Mouse (Mus musculus) limb, embryonic 12.5 days (tissue): ENCODE results near the gene Tada2b. TPM values are rescaled to one million over a fixed set of nuclear protein-coding genes. Genes with fewer than 3 reads are reported as not detected.

Experiments used
- ATAC-seq: fragments of 200-750 bp; cut with Nextera tagmentation; 2 replicates; pipeline ENCODE4 v1.8.0; 2017; ENCODE audit warnings: low read depth, moderate TSS enrichment; ENCODE audit not compliant: insufficient number of reproducible peaks, insufficient read depth, low FRiP score, low TSS enrichment
- H3K27ac ChIP-seq: fragments of 300-500 bp; sonication (generic); 2 replicates; pipeline ENCODE4 v1.5.1; 2016; ENCODE audit warnings: mild to moderate bottlenecking, moderate library complexity
- H3K27me3 ChIP-seq: fragments of 300-500 bp; sonication (generic); 2 replicates; pipeline ENCODE4 v1.6.1; 2016; ENCODE audit warnings: mild to moderate bottlenecking, moderate library complexity
- H3K36me3 ChIP-seq: fragments of 300-500 bp; sonication (generic); 2 replicates; pipeline ENCODE4 v1.6.1; 2016; ENCODE audit warnings: mild to moderate bottlenecking, moderate library complexity
- H3K4me1 ChIP-seq: fragments of 300-500 bp; sonication (generic); replicated peaks from 2 replicates; pipeline ENCODE4 v1.6.1; 2016
- H3K4me2 ChIP-seq: fragments of 300-500 bp; sonication (generic); 2 replicates; pipeline ENCODE4 v1.6.1; 2016; ENCODE audit warnings: mild to moderate bottlenecking, moderate library complexity
- H3K4me3 ChIP-seq: fragments of 300-500 bp; sonication (generic); replicated peaks from 2 replicates; pipeline ENCODE4 v1.5.1; 2016; ENCODE audit warnings: mild to moderate bottlenecking
- H3K9ac ChIP-seq: fragments of 300-500 bp; sonication (generic); replicated peaks from 2 replicates; pipeline ENCODE4 v1.6.1; 2016; ENCODE audit warnings: mild to moderate bottlenecking, moderate library complexity
- H3K9me3 ChIP-seq: fragments of 300-500 bp; sonication (generic); 2 replicates; pipeline ENCODE4 v1.6.1; 2016; ENCODE audit warnings: mild to moderate bottlenecking, moderate library complexity
- WGBS: fragments of 180-500 bp; shearing (Covaris S2); methylation state at CpG from one replicate; pipeline ENCODE4 v1.1.7; 2016; 5-methylcytosine and 5-hydroxymethylcytosine counted together
- polyA plus RNA-seq: library from polyadenylated mRNA; unstranded; fragments of >200 nt; fragmentation: Nextera tagmentation; extraction: Ambion mirVana; gene quantifications from 2 replicates; pipeline ENCODE4 v1.2.1, GENCODE M21; 2016

Tada2b gene
- polyA plus RNA-seq, 1 experiment from 2014 or later, result 1.8 TPM

DNA sequence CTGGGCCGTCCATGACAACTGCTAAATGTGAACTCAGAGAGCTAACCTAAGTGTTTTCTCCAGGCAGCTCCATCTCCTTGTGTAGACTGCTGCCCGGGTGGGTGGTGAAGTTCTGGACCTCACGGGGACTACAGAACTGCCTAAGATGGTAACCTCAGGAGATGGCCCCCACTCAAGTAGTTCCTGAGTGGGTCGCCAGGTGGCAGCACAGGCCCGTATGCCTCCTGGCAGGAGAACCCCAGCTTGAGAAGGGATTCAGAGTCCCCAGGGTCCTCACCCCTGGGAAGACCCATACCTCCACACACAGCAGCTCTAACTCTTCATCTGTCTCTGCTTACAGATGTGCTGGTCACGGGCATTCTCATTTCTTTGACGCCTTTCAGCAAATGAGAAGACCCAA is 21.3 kb downstream of the Tada2b start:
- Histone ChIP-seq H3K4me3 (no peak overlapping the region), H3K27me3 (no peaks in the 10 kb centered on the region), H3K9ac (no peak overlapping the region), H3K4me1 (peaks cover 15% of the 10 kb centered on the region), H3K9me3 (no peaks in the 10 kb centered on the region), H3K27ac (no peak overlapping the region), H3K36me3 (peaks cover 5% of the 10 kb centered on the region; the same call in 1 of the 2 replicates), H3K4me2 (no peak overlapping the region)
- WGBS, result 16% methylated on average over 7 of the region's 7 CpGs
- no peak for ATAC-seq

DNA sequence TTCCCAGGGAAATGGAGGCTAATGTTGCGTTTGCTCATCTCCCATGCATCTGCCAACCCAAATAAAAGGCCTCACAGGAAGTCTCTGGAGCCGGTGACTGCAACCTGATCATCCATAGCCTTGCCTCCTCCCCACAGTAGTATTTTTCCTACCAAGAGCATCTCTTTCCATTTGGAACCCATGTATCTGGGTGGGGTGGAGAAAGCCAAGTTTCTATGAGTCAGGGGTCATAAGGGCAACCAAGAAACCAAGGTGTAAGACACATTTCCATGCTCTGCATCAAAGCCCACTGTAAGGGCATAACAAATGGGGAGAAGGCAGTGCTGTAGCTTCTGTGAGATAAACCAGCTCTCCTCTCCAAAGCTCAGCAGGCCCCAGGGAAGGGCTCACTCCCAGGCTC is 22.9 kb downstream of the Tada2b start:
- Histone ChIP-seq H3K9me3 (no peaks in the 10 kb centered on the region), H3K9ac (no peak overlapping the region), H3K4me1 (peaks cover 14% of the 10 kb centered on the region), H3K4me2 (no peak overlapping the region), H3K27me3 (no peaks in the 10 kb centered on the region), H3K27ac (no peak overlapping the region), H3K36me3 (no peaks in the 10 kb centered on the region), H3K4me3 (no peak overlapping the region)
- no peak for ATAC-seq
- WGBS, result 62% methylated on average over 2 of the region's 2 CpGs

DNA sequence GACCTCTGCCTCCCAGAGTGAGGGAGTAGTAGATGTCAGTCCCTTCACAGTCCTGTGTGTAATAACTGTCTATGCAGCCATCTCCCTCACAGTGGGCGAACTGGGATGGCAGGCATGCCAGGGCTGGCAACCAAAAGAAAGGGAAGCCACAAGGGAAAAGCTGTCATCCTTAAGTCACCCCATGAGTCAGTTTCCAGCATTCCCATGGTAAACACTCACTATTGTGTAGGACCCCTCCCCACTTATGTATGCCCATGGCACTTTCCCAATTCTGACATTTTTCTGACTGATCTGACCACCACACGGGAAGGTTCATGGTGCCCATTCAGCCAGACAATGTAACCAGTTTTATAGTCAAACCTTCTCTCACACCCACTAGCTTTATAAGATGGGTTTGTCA is 23.4 kb downstream of the Tada2b start:
- H3K9ac ChIP-seq, result no peak overlapping the region
- no peaks in the 10 kb centered on the region for H3K9me3 ChIP-seq
- no peaks in the 10 kb centered on the region for H3K27me3 ChIP-seq
- H3K4me1 ChIP-seq, result peaks cover 9% of the 10 kb centered on the region
- H3K27ac ChIP-seq, result no peak overlapping the region
- no peak for ATAC-seq
- 87% methylated on average over 2 of the region's 2 CpGs for WGBS
- H3K4me3 ChIP-seq, result no peak overlapping the region
- no peak overlapping the region for H3K4me2 ChIP-seq
- no peaks in the 10 kb centered on the region for H3K36me3 ChIP-seq

DNA sequence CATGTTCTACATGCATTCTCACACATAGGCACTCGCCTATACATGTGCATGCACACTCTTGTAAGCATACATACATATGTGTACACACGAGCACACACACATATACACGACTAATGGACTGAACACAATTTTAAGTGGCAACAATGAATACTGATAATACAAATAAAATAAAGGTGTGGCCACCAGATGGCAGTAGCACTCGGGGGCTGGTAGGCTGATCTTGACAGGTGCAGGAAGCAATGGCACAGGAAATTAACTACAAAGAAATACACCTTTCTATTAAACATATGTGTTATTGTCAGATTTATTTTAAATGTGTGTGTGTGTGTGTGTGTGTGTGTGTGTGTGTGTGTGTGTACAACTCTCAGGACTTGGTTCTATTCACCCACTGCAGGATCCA is 25.2 kb downstream of the Tada2b start:
- no peak overlapping the region for H3K9ac ChIP-seq
- 19% methylated on average over 4 of the region's 4 CpGs for WGBS
- no peak for ATAC-seq
- no peaks in the 10 kb centered on the region for H3K27me3 ChIP-seq
- no peaks in the 10 kb centered on the region for H3K36me3 ChIP-seq
- H3K27ac ChIP-seq, result no peak overlapping the region
- H3K4me3 ChIP-seq, result no peak overlapping the region
- H3K4me2 ChIP-seq, result no peak overlapping the region
- H3K4me1 ChIP-seq, result peaks cover 2% of the 10 kb centered on the region
- H3K9me3 ChIP-seq, result no peaks in the 10 kb centered on the region

DNA sequence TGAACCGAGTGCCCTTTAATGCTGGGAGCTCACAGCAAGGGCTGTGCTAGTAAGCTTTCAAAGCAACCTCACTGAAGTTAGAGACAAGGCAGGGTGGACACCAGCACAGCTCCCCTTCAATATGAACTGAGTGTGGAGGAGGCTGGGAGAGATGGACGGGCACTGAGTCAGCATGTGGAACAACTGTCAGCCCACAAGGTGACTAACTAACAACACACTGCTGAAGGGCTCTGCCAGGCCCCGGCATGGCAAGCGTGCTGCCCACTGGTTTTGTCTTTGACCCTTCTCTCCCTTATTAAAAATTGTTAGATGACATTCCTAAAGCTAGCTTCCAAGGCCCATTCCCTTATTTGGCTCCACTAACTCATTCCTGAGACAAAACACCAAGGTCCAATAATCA is 26.4 kb downstream of the Tada2b start:
- Histone ChIP-seq H3K27me3 (no peaks in the 10 kb centered on the region), H3K9ac (no peak overlapping the region), H3K9me3 (no peaks in the 10 kb centered on the region), H3K27ac (no peak overlapping the region), H3K4me1 (no peaks in the 10 kb centered on the region), H3K4me3 (no peak overlapping the region), H3K4me2 (no peak overlapping the region), H3K36me3 (no peaks in the 10 kb centered on the region)
- ATAC-seq, result no peak
- 86% methylated on average over 4 of the region's 4 CpGs for WGBS

DNA sequence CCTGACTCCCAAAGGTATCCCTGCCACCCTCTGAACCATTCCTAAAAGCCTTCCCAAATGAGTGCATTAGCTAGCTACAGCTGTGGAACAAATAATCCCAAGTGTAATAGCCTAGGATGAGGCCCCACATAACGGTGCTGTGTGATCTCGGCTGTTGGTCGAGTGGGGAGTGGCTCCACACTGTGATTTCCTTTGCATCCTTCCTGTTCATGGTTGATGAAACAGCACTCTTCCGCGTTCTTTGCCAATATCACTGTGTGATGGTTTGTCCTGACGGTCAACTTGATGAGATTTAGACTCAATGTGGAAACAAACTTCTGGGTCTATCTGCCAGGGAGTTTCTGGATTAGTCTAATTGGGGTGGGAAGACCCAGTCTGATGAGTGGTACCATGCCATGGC is 31.3 kb downstream of the Tada2b start:
- WGBS, result 86% methylated on average over 6 of the region's 6 CpGs
- H3K4me2 ChIP-seq, result no peak overlapping the region
- H3K4me3 ChIP-seq, result no peak overlapping the region
- ATAC-seq, result no peak
- H3K9me3 ChIP-seq, result no peaks in the 10 kb centered on the region
- H3K27ac ChIP-seq, result no peak overlapping the region
- no peaks in the 10 kb centered on the region for H3K27me3 ChIP-seq
- H3K36me3 ChIP-seq, result no peaks in the 10 kb centered on the region
- H3K9ac ChIP-seq, result no peak overlapping the region
- peaks cover 8% of the 10 kb centered on the region; the same call in 1 of the 2 replicates for H3K4me1 ChIP-seq

DNA sequence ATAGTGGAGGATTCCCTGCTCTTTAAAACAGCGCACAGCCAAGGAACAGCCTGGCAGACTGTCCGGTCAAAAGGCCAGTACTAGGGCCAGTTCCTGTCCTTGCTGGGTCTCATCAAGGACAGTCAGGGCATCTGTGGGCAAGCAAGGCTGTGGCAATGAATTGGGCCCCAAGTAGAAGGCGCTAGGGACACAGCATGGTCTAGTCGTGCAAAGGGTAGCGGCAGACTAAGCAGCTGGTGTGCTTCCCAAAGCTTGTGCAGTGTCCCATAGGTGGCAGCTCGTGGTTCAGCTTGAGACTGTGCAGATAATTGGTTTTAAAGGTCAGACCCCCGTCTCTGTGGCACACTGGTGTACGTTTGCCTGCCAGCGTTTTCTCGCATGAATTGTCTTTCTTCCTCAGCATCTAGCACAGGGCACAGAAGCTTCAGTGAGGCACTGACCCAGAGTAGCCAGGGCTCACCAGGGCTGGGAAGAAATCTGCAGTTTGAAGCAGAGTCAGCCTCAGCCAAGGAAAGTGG is 32.2 kb downstream of the Tada2b start:
- WGBS, result 72% methylated on average over 10 of the region's 10 CpGs
- ATAC-seq, result no peak
- no peak overlapping the region for H3K4me2 ChIP-seq
- H3K27me3 ChIP-seq, result no peaks in the 10 kb centered on the region
- peaks cover 8% of the 10 kb centered on the region; the same call in 1 of the 2 replicates for H3K4me1 ChIP-seq
- no peak overlapping the region for H3K4me3 ChIP-seq
- no peaks in the 10 kb centered on the region for H3K9me3 ChIP-seq
- H3K27ac ChIP-seq, result no peak overlapping the region
- H3K36me3 ChIP-seq, result no peaks in the 10 kb centered on the region
- H3K9ac ChIP-seq, result no peak overlapping the region

DNA sequence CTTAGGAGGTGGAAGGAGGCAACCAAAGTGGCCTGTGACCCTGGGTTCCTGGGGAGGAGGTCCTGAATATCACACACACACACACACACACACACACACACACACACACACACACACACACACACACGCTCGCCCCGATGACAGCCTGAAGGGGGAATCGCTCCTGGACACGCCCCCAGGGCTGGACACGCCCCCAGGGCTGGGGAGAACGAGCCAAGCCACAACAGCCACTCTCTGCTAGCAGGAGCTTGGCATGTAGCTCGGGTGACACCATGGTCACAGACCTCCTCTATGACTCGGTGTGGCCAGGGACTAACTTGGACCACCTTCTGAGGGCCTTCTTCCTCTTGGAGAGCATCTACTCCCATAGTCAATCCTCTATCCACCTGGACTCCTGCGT is 33.0 kb downstream of the Tada2b start:
- Histone ChIP-seq H3K27ac (no peak overlapping the region), H3K36me3 (no peaks in the 10 kb centered on the region), H3K9me3 (no peaks in the 10 kb centered on the region), H3K9ac (no peak overlapping the region), H3K27me3 (no peaks in the 10 kb centered on the region), H3K4me3 (no peak overlapping the region), H3K4me2 (no peak overlapping the region), H3K4me1 (peaks cover 8% of the 10 kb centered on the region; the same call in 1 of the 2 replicates)
- WGBS, result 21% methylated on average over 10 of the region's 10 CpGs
- ATAC-seq, result no peak

DNA sequence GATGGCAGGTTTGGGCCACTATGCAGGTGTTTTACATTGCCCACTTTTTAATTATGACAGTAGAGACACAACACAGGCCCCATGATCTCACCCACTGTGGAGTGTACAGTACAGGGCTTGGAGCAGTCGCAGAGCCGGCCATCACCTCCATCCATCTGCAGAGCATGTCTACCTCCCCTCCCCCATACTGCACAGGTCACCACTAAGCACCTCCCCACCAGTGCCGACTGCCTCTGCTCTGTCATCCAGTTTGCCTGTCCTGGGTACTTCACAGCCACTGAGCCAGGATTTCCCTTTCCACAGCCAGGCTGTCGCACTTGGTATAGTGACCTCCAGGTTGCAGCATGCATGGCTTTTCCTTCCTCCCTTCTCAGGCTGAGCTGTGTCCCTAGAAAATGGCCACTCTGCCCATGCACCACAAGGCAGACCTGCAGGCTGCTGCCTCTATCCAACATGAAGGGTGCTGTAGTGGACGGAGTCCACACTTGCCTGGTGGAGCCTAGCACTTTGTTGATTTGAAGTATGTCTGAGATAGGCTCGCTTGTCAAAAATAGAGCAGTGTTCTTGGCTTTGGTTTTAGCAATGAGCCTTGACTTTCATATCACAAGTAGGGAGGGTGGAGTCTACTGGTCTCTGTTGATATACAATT is 34.3 kb downstream of the Tada2b start:
- Histone ChIP-seq H3K9ac (no peak overlapping the region), H3K4me3 (no peak overlapping the region), H3K27me3 (no peaks in the 10 kb centered on the region), H3K36me3 (no peaks in the 10 kb centered on the region), H3K4me1 (peaks cover 17% of the 10 kb centered on the region), H3K9me3 (no peaks in the 10 kb centered on the region), H3K4me2 (no peak overlapping the region), H3K27ac (no peak overlapping the region)
- ATAC-seq, result no peak
- whole genome bisulfite sequencing, result 64% methylated on average over 6 of the region's 6 CpGs

DNA sequence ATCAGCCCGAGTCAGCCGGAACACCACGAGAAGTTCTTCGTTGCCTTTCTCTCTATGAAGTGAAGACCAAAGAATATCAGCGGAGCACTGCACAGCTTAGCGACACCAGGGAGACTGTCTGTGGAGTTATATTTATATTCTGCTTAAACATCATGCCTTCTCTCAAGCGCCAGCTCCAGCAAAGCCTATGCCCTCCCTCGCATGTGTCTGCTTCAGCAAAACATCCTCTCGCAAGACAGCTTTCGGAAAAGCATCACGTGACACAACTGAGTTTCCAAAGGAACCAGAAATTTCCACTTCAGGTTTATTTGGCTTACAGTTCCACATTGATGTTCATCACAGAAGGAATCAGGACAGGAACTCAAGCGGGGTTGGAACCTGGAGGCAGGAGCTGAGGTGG is 36.2 kb downstream of the Tada2b start:
- Histone ChIP-seq H3K4me1 (peaks cover 24% of the 10 kb centered on the region), H3K27me3 (peaks cover 4% of the 10 kb centered on the region; the same call in 1 of the 2 replicates), H3K36me3 (no peaks in the 10 kb centered on the region), H3K9ac (no peak overlapping the region), H3K27ac (no peak overlapping the region), H3K4me3 (no peak overlapping the region), H3K9me3 (no peaks in the 10 kb centered on the region), H3K4me2 (no peak overlapping the region)
- 93% methylated on average over 12 of the region's 12 CpGs for WGBS
- no peak for ATAC-seq

DNA sequence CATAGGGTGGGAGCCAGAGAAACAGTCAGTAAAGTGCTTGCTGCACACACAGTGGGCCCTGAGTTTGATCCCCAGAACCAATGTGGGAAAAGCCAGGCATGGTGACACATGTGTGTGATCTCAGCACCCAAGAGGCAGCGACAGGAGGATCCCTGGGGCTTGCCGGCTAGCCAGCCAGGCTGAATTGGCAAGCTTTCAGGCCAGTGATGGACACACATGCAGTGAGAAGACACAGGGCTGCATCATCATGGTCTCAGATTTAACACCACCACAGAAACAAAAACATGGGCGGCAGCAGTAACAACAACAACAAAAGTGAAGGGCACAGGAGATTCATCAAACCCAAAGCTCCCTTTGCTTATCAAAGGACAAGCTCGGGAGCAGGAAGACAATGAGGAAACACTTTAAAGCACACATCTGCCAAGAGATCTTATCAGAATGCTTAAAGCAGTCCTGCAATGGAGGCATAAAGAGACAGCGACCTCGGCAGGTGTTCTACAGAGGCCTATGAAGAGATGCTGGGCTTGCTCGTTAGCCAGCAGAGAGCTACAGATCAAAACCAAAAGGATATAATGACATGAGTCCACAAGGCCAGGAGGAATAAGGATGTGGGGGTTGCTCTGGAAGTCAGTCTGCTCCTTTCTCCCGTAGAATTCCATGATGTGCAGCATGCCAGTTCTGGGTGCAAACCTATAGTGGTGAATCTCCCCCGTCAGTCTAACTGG is 37.8 kb downstream of the Tada2b start:
- Histone ChIP-seq H3K9ac (no peak overlapping the region), H3K36me3 (no peaks in the 10 kb centered on the region), H3K4me3 (no peak overlapping the region), H3K4me2 (no peak overlapping the region), H3K27ac (no peak overlapping the region), H3K9me3 (no peaks in the 10 kb centered on the region), H3K27me3 (peaks cover 4% of the 10 kb centered on the region; the same call in 1 of the 2 replicates), H3K4me1 (peaks cover 24% of the 10 kb centered on the region)
- WGBS, result 35% methylated on average over 9 of the region's 9 CpGs
- ATAC-seq, result no peak
